Mouse (Mus musculus): Measurements from ENCODE around the gene C2cd5.
"Not testable (repeated sequence)": the region's sequence is repeated elsewhere in the genome, so short reads cannot be mapped to it uniquely, and the experiment has no call there.

C2cd5 gene

GRCm38 (mm10) chr6:143099681-143100382, at the start of gene C2cd5:
C2cd5 (minus strand) TSS chr6:143100141.
- peak; percentile 98 for DNase-seq

- DNase-seq, result no peak
These were observed 48.9 kb upstream of the C2cd5 start for GRCm38 (mm10) chr6:143148868-143149267.

DNA sequence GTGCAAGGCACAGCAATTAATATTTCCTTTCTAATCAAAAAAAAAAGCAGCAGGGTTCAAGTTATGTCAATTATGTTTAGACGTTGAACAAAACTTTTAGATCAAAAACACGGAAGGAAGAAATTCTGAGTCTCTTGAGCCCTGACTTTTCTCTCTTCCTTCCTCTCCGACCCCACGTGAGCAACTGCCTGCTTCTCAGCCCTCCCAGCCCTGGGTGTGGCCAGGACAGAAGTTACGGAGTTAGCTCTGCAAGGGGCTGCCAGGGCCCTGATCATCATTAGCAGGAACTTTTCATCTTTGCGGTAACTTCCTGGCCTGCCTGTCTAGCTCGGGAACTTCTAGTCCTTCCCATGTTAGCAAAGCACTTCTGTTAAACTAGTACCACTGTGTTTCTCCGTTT, 46.8 kb upstream of the C2cd5 start:
- DNase-seq, result peak; percentile 85

GRCm38 (mm10) chr6:143145051-143145450, 45.1 kb upstream of the C2cd5 start:
- DNase-seq, result no peak

DNA sequence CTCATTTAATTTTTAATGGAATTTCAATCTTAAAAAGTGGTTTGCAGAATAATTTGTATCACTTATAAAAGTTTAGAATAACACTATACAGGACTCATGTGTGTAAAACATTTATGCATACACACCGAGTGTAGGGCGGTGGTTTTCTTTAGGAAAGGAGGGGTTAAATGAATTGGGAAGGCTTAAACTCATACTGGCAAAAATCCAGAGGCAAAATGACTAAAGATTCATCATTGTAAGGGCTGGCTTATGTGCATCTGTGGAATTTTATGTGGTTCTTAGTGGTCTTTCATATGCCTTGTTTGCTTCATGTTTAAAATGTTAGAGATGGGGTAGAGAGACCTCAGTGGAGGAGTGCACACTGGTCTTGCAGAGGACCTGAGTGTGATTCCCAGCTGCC, 44.6 kb upstream of the C2cd5 start:
- no peak for DNase-seq

- DNase-seq, result no peak
These were observed 43.9 kb upstream of the C2cd5 start for GRCm38 (mm10) chr6:143143775-143144273.

- no peak for DNase-seq
These were observed 43.4 kb upstream of the C2cd5 start for GRCm38 (mm10) chr6:143143321-143143720.

- no peak for DNase-seq
These were observed 42.9 kb upstream of the C2cd5 start for GRCm38 (mm10) chr6:143142861-143143260.

DNA sequence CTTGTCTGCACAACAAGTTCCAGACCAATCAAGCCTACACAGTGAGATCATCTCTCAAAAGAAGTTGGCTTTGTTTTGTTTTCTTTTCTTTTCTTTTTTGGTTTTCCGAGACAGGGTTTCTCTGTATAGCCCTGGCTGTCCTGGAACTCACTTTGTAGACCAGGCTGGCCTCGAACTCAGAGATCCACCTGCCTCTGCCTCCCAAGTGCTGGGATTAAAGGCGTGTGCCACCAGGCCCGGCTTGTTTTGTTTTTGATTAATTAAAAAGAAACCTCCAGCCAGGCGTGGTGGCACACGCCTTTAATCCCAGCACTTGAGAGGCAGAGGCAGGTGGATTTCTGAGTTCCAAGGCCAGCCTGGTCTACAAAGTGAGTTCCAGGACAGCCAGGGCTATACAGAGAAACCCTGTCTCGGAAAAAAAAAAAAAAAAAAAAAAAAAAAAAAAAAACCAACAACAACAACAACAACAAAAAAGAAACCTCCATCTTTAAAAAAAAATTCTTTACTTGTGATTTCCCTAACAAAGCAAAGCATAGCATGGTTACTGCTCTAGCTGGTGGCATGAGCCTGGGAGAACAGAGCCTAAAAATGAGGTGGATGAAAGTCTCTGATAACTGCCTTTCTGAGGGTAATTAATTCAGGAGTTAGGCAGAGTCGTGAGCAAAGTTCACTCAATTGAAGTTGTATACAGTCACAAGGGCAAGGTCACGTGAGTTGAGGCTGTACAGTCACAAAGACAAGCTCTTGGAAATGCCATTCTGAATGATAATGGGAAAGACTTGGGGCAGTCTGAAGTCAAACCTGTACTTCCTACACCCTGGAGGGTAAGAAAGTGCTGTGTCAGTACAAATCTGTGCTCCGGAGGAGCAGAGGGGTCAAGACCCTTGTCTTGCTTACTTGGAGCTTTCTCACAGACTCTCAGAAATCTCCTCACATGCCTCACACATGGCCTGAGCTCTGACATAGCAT, 42.0 kb upstream of the C2cd5 start:
- not testable (repeated sequence) for DNase-seq

GRCm38 (mm10) chr6:143140884-143141283, 40.9 kb upstream of the C2cd5 start:
- DNase-seq, result no peak

DNA sequence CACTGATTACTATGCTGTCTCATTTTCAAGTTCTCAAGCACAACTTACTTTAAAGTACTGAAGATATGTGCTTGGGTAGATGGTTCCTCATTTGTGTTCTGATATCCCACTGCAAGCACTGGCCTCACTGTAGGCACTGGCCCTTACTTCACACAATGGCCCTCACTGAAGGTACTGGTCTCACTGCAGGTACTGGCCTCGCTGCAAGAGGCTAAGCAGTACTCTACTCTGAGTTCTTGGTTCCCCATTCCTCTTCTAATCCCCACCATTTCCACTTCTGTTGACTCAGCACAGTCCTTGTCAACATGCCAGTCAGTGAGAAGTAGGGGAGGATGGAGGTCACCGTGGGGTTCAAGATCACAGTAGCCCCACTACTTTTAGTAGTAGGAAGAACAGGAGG, 39.5 kb upstream of the C2cd5 start:
- DNase-seq, result no peak

- DNase-seq, result no peak
These were observed 37.4 kb upstream of the C2cd5 start for GRCm38 (mm10) chr6:143137341-143137740.

DNA sequence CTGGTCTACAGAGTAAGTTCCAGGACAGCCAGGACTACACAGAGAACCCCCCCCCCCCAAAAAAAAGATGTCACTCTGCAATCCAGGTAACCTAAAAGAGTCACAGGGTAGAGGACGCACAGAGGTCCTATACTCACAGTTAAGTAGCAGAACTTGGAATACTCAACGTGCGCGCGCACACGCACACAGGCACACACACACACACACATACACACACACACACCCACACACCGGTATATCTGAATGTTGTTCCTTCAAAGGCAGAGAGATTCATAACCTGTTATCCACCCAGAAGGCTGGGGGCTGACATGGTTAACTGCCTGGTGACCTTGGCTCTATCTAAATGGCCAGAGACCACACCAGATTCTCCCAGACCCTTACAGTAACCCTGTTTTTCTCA, 36.7 kb upstream of the C2cd5 start:
- no peak for DNase-seq

GRCm38 (mm10) chr6:143135097-143135496, 35.2 kb upstream of the C2cd5 start:
- no peak for DNase-seq

- DNase-seq, result no peak
These were observed 33.2 kb upstream of the C2cd5 start for GRCm38 (mm10) chr6:143133150-143133549.

GRCm38 (mm10) chr6:143131895-143132652, 32.1 kb upstream of the C2cd5 start:
- no peak for DNase-seq

- DNase-seq, result no peak
These were observed 30.5 kb upstream of the C2cd5 start for GRCm38 (mm10) chr6:143130411-143130810.

DNA sequence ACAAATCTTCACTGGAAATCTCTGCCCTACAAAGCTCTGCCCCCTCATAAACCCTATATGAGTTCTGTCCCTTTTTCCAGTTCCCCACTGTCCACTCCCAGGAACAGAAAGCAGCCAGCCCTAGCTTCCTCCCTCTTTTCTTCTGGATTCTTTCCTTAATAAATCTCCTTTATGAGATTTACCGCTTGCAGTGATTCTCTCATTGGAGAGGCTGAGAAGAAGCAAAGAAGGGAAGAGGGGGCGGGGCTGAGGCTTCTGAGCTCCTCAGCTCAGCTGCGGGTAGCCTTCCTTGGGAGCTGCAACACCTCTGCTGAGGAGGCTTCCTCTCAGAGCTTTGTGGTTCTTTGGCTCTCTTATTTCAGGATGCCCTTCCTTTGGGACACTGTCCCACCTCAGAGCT, 30.0 kb upstream of the C2cd5 start:
- peak; percentile 38 for DNase-seq

GRCm38 (mm10) chr6:143129466-143129865, 29.5 kb upstream of the C2cd5 start:
- peak; percentile 42 for DNase-seq

DNA sequence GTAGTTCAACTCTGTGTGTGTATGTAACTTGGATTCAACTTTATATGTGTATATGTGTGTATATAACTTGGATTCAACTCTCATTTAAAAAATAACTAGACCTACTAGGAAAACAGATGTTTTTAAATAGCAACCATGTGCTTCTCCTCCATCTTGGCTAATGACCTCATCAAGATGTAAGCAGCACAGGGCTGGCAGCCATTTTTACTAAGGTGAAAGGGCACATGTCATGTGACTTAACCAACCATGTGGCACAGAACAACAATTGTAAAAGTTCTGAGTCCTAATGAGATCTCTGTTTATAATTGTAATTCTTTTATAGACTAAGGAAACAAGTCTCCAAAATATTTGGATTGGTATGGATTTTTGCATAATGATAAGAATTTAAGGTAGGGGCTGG, 25.8 kb upstream of the C2cd5 start:
- DNase-seq, result no peak

GRCm38 (mm10) chr6:143119325-143119724, 19.4 kb upstream of the C2cd5 start:
- no peak for DNase-seq

DNA sequence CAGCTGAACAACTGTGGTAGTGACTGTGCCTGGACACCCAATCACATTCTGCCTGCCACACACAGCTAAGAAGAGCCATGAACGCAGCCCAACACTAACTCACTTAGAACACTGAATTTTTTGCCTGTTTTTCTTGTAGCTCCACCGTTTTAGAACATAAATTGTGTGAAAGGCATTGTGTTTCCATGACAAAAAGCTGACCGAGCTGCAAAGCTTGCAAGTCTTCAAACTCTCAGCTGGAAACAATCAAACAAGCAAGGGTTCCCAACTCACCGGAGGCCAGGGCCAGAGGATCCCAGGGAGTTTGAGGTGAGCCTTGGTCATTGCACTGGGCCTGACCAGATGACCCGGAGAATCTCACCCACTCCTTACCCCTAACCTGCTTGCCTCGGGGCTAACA, 16.8 kb upstream of the C2cd5 start:
- no peak for DNase-seq

DNA sequence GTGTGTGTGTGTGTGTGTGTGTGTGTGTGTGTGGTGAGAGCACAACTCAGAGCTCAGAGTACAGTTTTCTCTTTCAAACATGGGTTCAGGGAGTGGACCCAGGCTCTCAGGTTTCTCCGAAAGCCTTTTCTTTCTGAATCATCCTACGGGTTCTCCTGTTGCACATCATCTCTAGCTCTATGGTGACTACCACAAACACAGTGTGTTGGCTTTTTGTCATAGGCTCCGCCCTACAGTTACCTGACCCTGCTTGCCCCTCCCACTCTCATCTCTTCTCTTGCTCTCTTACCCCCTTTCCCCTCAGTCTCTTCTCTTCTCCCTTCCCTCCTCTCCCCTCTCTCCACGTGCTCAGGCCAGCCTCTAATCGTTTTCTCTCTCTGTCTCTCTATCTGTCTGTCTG, 15.6 kb upstream of the C2cd5 start:
- peak; percentile 56 for DNase-seq
